Mouse (Mus musculus): ENCODE data around the gene Impdh1. TPM values are rescaled to one million over a fixed set of nuclear protein-coding genes. Genes with fewer than 3 reads are reported as not detected.
"Not testable (repeated sequence)": the region's sequence is repeated elsewhere in the genome, so short reads cannot be mapped to it uniquely, and the experiment has no call there.

Impdh1 gene
- total RNA-seq, 2 experiments from 2014 or later = 84.5 to 87.2 TPM

DNA sequence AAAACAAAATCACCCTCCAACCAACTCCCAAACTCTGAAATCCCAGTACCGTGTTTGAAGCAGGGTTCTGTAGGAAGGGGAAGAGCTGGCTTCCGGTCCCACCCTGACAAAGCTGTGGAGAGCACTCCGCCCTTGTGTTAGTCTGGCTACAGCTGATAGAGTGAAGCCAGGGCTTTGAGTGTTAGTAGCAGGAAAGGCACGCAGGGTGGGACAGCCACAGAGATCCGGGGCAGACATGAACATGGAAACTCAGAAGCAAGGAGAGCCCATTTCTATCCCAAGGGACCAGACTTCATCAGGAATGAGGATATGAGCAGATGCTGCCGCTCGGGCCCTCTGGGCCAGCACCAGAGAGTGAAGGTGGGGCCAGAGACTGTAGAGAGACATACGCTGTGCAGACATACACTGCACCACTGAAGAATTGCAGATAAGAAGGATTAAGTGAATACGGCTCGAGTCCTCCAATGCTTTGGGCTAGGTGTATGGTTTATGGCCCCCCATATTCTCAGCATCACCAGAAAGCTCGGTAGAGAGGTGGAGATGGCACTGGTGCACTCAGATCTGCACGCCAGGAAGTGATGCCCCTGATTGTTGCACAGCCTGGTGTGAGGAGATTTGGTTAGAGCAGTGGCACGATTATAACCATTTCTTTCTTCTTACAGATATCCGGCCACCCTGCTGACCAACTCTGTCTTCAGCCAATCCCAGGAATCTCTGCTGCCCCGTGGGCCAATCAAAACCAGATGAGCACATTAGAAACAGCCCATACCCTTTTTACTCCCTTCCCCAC is 22.0 kb downstream of the Impdh1 start:
- DNase-seq (ENCODE audit: low spot score in 2 of 2) = no peak

- no peak for DNase-seq (ENCODE audit: low spot score in 2 of 2)
Measured at GRCm38 (mm10) chr6:29187936-29188335, 28.2 kb downstream of the Impdh1 start.

DNA sequence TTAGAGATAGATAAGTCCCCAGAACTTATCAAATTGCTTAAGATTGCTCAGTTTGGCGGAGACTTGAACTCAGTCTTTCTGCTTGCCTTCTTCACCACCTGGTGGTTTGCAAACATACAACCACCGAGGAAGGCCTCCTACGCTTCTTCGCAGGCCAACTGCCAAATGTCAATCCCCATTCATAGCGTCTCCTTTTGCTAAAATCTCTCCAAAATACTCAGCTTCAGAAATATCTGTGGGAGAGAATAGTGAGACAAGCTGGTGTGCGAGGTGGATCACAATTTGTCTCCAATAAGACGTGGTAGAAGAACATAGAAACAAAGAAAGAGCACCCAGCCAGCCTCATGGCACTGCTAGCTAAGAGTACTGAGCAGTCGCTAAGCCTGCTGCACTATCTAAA is 36.3 kb downstream of the Impdh1 start:
- peak in 1 of 2 experiments; percentile 43 for DNase-seq (ENCODE audit: low spot score in 2 of 2)

DNA sequence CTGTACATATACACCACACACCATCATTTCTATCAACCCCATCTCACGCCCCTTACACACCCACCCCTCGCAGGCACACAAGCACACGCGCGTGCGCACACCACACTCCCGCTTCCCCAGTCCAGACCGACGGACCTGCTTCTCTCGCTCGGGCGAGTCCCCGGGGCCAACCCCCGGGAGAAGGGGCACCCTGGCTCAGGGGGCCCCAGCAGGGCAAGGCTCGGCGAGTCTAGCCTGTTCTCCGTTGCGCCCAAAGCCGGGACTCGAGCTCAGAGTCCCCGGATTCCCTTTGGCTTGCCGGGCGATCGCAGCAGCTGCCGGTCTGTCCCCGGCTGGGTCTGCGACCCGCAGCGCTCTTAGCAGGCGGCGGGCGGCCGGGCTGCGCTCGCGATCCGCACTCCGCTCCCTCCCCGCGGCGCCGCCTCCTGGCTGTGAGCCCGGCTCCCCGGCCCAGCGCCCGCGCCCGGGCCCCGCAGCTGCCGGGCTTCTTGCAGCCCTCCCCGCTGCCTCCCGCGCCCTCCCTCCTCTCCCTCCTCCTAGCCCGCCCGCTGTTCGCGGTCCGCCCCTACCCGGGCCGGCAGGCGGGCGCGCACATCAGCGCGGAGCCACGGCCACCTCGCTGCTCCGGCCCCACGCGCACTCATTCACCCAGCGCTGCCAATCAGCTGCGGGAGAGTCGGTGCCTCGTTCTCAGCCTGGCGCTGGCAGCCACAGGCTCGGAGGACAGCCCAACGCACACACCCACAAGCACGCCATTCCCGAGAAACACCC is 37.1 kb downstream of the Impdh1 start, which contains the start of gene Prrt4:
TSS of gene Prrt4 (minus strand) at position 697 of the 771 bp plus-strand sequence.
- DNase-seq (ENCODE audit: low spot score in 2 of 2) = peak; percentile 69 to 76

DNA sequence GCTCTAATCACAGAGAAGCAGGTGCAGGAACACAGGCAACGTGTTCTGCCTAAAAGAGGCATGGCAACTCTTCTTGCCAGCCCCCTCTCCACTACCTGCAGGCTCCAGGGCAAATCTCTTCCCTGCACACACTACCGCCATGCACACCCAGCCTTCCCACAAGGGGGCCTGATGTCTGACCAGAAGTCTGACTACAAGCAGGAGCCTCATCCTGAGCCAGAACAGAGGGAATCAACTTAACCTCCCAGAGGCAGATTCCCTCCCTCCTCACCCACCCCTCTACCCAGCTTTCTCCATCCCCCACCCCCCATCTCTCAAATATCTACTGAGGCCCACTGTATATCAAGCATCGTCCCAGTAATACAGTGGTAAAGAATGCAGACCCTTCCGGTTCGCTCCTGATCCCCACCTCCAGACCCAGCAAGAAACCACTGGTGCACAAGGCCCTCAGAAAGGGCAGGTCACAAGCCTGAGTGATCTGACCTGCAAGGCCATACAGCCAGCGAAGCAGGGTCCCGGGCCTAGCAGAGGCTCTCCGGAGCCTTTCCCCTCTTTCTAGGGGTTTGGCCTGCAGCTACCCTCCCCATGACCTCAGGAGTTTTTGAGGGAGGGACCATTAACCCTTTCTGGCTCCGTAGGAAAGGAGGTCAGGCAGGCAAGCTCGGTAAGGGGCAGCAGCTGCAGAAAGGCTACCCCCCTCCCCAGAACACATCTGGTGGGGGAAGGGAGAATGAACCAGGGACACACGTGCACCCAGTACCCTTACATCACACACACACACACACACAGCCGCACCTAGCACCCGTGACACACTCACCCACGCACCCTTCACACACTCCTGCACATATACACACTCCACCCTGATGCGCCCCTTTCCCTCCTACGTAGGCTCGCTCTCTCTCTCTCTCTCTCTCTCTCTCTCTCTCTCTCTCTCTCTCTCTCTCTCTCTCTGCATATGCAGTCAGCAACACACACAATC is 38.0 kb downstream of the Impdh1 start:
- no peak for DNase-seq (ENCODE audit: low spot score in 2 of 2)

GRCm38 (mm10) chr6:29175113-29175512 is 41.1 kb downstream of the Impdh1 start:
- no peak for DNase-seq (ENCODE audit: low spot score in 2 of 2)

DNA sequence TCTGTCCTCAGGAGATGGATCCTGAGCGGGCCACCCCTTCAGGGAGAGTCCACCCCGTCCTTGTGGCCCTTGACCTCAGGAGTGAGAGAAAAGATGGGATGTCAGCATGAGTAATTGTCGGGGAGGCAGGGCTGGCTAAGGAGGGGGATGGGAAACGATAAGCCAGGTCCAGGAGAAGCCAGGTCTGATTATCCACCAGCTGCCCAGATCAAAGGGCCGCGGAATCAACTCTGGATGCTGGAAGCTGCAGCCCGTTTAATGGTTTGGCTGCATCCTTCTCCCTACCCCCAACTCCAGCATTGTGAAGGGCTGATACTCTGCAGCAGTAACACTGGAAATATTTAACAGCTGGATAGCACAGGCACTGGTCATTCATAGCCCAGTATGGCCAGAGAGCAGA is 41.8 kb downstream of the Impdh1 start:
- no peak for DNase-seq (ENCODE audit: low spot score in 2 of 2)

- peak; percentile 81 to 87 for DNase-seq (ENCODE audit: low spot score in 2 of 2)
Measured at GRCm38 (mm10) chr6:29170952-29171388, 45.2 kb downstream of the Impdh1 start.

DNA sequence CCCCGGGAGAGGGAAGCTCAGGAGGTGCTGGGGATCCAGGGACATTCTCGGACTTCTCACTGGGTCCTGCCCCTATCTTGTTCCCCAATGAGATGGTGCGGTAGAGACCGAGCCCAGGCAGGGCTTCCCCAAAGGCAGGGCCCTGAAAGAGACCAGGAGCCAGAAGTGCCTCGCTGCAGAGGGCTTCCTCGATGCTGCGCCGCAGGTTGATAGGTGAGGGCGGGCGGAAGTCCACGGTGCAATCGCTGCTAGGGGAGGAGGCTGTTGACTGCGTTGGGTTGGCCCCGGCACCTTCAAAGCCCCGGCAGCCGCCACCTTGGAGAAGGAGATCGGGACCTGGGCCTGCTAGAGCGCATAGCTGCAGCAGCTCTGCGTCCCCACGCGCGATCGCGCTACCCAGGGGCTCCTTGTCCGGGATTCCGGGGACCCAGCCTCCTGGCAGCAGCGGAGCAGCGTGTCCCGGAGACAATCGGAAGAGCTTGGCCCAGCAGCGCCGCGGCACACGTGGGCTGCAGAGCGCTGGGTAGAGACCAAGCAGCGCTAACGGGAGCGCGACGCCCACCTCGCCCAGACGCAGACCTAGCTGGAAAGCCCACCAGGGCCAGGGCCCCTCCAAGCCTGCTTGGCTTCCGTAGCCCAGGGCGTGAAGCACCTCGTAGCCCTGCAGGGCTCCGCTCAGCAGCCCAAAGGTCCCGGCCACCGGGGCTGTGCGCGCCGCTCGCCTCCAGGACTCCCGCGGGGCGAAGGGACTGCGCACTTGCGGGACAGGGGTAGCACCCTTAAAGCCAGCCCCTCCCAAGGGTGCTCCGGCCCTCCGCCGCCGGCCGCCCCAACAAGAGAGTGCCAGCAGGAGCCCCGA is 45.9 kb downstream of the Impdh1 start:
- peak; percentile 33 to 53 for DNase-seq (ENCODE audit: low spot score in 2 of 2)

DNA sequence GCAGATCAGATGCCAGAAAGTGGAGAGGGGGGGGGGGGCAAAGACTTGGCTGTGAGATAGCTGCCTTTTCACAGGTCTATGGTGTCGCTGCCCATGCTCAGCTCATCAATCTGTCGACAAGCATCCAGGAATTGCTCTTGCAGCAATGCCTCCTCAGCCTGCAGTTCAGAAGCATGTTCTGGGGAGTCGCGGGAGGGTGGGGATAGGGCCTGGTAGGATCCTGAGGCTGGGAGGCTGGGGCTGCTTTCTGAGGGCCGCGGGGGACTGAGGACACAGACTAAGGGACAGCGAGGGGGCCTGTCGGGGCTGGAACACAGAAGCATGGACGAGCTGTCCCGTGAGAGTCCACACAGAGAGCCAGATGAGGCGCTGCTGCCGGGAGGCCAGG is 46.5 kb downstream of the Impdh1 start:
- DNase-seq (ENCODE audit: low spot score in 2 of 2) = no peak

DNA sequence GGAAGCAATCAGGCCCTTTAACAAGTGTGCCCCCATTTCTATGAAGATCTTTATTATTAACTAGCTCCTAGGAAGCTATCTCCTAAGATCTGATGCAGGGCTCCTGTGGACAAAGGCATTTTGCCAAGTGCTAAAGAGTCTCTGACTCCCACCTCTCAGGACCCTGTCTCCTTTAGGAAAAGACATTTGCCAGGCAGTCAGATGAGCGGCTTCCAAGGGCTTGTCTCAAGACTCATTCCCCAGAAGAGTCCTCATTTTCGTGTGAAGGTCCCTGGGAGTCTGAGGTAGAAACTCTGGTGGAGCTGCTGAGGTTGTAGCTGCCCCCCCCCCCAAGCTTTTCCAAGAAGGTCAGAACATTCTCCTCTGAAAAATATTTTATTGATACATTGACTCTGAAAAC is 47.3 kb downstream of the Impdh1 start:
- DNase-seq (ENCODE audit: low spot score in 2 of 2) = no peak

DNA sequence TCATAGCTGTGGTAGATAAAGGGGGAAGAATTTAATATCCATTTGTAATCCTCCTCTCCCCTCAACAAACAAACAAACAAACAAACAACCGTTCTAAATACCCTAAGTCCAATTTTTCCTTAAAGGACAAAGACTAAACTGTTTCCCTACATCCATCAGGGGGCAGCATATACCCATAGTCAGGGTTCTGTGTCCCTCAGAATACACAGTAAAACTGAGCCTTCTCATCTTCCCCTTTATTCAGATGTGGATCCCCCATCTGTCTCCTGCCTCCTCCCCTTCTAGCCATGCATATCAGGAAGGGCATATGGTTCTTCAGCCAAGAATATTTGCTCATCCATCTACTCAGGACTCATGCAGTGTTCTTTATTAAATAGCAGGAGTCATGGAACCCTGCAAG is 50.0 kb downstream of the Impdh1 start:
- DNase-seq (ENCODE audit: low spot score in 2 of 2) = peak; percentile 55 to 56

- peak; percentile 84 to 91 for DNase-seq (ENCODE audit: low spot score in 2 of 2)
Measured at GRCm38 (mm10) chr6:29164314-29165244, 51.6 kb downstream of the Impdh1 start, which contains the start of gene Rbm28. Gene Rbm28, minus strand, starts transcription at chr6:29165006.

- DNase-seq (ENCODE audit: low spot score in 2 of 2) = not testable (repeated sequence)
Measured at GRCm38 (mm10) chr6:29161291-29161690, 54.9 kb downstream of the Impdh1 start.

GRCm38 (mm10) chr6:29160786-29161185 is 55.4 kb downstream of the Impdh1 start:
- no peak for DNase-seq (ENCODE audit: low spot score in 2 of 2)

GRCm38 (mm10) chr6:29156326-29156725 is 59.8 kb downstream of the Impdh1 start:
- DNase-seq (ENCODE audit: low spot score in 2 of 2) = no peak
